Mouse (Mus musculus): ENCODE data around the gene Frmd5. TPM values are rescaled to one million over a fixed set of nuclear protein-coding genes. Genes with fewer than 3 reads are reported as not detected.

Frmd5 gene
- total RNA-seq, 1 experiment from 2014 or later, result not detected

DNA sequence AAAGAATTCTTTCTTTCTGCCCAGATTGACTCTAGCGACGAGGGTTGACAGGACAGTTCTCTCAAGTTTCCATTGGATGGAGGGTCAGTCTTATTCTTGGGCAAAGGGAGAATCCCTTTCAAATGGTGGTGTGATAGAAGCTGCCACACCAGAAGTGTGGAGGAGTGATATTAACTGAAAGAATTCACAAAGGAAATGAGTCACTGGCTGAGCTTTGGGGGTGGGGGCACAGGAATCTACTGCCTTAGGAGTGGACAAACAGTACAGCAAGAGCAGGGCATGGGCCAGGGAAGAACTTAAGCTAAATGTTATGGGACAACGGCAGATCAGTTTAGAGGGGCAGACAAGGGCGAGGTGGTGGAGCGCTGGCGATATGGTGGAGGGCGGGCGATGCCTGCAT lies 206.2 kb downstream of the Frmd5 start:
- no peak for ATAC-seq (ENCODE audit: extremely low read depth, insufficient number of reproducible peaks, low FRiP score, poor library complexity, severe bottlenecking)

- ATAC-seq (ENCODE audit: extremely low read depth, insufficient number of reproducible peaks, low FRiP score, poor library complexity, severe bottlenecking), result no peak
Observed at GRCm38 (mm10) chr2:121598249-121598648, 208.6 kb downstream of the Frmd5 start.

GRCm38 (mm10) chr2:121596621-121597020 lies 210.3 kb downstream of the Frmd5 start:
- no peak for ATAC-seq (ENCODE audit: extremely low read depth, insufficient number of reproducible peaks, low FRiP score, poor library complexity, severe bottlenecking)

DNA sequence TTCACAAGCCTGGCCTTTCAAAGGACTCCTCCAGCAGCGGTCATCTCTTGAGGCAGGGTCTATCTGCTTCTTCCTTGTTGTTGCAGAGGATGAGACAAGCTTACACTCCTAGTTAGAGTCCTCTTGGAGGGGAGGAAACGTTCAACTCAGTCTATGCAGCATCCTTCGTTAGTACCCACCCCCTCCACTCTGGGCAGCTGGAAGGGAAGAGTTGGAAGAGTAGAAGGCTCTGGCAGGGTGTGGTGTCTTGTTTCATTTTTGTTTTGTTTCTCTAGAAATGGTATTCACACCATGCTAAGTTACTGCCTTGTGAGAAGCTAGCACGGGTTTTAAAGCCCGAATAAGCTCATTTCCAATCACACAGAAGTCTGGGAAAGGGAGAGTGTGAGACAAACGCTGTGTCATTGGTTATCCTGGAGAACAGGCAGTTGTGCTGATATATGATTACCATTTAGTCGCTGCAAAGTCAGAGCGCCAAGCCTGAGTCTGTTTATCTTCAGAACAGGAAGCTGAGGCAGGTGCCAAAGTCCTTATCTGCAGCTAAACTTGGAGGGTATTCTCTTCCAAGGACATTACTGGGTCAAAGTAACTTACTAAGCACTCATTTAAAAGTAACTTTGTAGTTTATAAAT lies 212.1 kb downstream of the Frmd5 start:
- no peak for ATAC-seq (ENCODE audit: extremely low read depth, insufficient number of reproducible peaks, low FRiP score, poor library complexity, severe bottlenecking)

DNA sequence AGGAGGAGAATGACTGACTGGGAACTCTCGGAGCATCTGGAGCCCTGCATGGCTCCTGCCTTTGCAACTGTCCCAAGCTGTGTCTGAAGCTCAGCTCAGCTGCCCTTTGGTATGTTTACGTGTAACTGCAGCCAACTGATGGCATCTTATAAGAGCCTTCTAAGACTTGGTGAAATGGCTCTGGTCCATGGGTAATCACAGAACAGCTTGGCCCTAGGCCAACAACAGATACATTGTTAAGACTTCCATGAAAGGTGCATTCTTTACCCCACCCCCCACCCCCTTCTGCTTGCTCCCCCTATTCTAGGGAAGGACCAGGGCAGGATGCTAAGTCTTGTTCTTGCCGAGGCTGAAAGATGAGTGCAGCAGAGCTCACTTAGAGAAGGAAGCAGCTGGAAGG lies 212.8 kb downstream of the Frmd5 start:
- ATAC-seq (ENCODE audit: extremely low read depth, insufficient number of reproducible peaks, low FRiP score, poor library complexity, severe bottlenecking), result no peak

DNA sequence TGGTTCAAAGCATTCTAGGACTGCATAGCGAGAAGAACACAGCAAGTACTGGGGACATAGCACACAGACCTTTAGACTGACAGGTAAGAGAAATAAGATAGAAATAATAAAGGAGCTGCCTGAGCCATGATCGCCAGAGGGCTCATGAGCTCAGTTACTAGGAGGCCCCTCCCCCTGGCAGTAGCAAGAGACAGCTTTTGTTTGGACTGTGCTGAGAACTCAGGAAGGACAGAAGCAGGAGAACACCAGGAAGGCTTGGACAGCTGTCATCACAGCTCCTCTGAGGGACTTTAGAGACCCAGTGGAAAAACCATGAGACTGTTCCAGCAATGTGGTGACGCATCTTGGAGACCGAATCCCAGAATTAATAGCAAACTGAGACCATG lies 218.6 kb downstream of the Frmd5 start:
- ATAC-seq (ENCODE audit: extremely low read depth, insufficient number of reproducible peaks, low FRiP score, poor library complexity, severe bottlenecking), result no peak

DNA sequence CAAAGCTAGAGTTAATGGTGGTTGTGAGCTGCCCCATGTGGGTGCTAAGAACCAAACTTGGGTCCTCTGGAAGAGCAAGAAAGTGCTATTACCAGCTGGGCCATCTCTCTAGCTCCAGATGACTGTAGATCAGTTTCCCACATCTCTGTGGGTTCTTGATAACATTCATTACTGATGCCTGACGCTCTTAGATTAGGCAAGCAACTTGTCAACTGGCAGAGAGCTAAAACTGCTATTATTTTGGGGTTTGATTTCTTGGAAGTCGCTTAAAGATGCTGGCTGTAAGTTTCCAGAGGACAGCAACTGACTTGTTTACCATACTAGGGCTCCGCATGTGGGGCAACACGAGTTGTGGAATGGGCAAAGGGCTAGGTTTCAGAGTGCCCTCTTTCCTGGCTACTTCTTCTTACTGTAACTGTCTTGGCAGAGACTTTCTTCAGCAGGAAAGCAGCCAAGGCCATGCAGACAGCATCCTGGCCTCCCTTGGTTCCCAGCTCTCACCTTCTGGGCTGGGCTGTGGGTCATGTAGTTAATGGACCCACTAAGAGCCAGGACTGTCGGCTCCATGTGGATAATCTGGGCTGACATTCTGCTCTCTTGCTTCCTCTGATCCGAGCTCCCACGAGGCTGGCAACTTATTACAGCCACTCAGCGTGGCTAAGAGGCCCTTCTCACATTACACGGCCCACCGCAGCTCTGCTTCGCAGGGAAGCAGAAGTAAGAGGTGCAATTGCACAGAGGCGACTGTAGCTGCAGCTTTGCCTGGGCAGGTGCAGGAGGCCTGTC lies 219.2 kb downstream of the Frmd5 start:
- no peak for ATAC-seq (ENCODE audit: extremely low read depth, insufficient number of reproducible peaks, low FRiP score, poor library complexity, severe bottlenecking)

GRCm38 (mm10) chr2:121584705-121585104 lies 222.2 kb downstream of the Frmd5 start:
- no peak for ATAC-seq (ENCODE audit: extremely low read depth, insufficient number of reproducible peaks, low FRiP score, poor library complexity, severe bottlenecking)

- ATAC-seq (ENCODE audit: extremely low read depth, insufficient number of reproducible peaks, low FRiP score, poor library complexity, severe bottlenecking), result no peak
Observed at GRCm38 (mm10) chr2:121583468-121584116, 223.3 kb downstream of the Frmd5 start.

DNA sequence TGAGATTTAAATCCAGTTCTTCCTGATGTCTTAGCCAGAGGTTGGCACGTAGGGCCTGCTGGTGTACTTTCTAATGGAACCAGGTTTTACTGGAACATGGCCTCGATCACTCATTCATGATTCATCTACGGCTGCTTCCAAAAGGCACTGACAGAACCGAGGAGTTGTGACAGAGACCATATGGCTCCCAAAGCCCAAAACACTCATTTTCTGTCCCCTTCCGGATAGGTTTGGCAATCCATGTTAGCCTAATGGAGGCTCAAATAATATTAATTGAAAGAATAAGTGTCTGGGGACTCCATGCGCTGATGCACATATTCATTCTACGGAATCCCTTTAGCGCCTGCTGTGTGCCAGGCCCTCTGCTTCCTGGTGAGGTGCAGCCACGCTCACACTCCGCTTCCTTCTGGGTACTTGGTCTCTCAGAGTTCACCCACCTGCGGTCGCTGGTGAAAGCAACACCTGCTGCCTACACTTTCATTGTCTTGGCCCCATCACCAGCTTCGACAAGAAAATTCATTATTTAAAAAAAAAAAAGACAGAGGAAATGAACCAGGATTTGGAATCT lies 224.0 kb downstream of the Frmd5 start:
- no peak for ATAC-seq (ENCODE audit: extremely low read depth, insufficient number of reproducible peaks, low FRiP score, poor library complexity, severe bottlenecking)

GRCm38 (mm10) chr2:121575741-121576201 lies 231.1 kb downstream of the Frmd5 start:
- no peak for ATAC-seq (ENCODE audit: extremely low read depth, insufficient number of reproducible peaks, low FRiP score, poor library complexity, severe bottlenecking)

GRCm38 (mm10) chr2:121574066-121574630 lies 232.7 kb downstream of the Frmd5 start:
- no peak for ATAC-seq (ENCODE audit: extremely low read depth, insufficient number of reproducible peaks, low FRiP score, poor library complexity, severe bottlenecking)

GRCm38 (mm10) chr2:121571780-121572179 lies 235.1 kb downstream of the Frmd5 start:
- peak; percentile 69; the same call in 1 of the 2 replicates for ATAC-seq (ENCODE audit: extremely low read depth, insufficient number of reproducible peaks, low FRiP score, poor library complexity, severe bottlenecking)

- no peak for ATAC-seq (ENCODE audit: extremely low read depth, insufficient number of reproducible peaks, low FRiP score, poor library complexity, severe bottlenecking)
Observed at GRCm38 (mm10) chr2:121570999-121571655, 235.8 kb downstream of the Frmd5 start.

- no peak for ATAC-seq (ENCODE audit: extremely low read depth, insufficient number of reproducible peaks, low FRiP score, poor library complexity, severe bottlenecking)
Observed at GRCm38 (mm10) chr2:121570049-121570448, 236.8 kb downstream of the Frmd5 start.

DNA sequence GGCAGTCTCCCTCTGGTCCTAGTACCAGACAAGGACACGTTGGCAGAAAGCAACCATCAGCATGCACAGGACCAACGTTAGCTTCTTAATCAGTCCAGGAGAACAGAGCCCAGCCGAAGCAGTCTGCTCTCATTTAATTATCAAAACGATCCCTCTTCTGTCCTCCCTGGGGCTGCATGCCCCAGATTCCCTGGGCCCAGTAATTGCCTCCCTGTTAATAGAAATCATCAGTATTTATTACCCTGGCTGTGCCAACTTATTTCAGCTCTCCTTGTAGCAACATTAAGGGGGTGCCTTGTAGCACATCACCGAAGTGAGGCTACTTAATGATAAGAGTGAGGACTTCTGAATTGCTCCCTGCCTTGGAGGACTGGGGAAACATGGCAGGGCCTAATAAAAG lies 241.0 kb downstream of the Frmd5 start:
- ATAC-seq (ENCODE audit: extremely low read depth, insufficient number of reproducible peaks, low FRiP score, poor library complexity, severe bottlenecking), result no peak

DNA sequence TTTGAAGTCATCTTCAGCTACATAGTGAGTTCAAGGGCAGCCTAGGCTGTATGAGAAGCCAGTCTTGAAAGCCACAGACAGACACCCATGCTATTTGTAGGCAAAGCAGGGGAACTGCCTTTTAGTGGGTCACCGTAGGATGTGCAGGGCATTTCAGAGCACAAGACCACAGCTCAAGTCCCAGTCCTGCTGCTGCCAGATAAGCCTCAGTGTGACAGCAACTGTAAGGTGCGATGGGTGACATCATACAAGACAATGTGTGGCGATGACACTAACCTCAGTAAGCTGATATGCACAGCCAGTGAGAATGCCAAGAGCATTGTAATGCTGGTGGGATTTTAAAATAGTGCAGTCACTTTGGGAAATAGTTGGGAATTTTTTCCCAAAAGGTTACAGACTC lies 243.8 kb downstream of the Frmd5 start:
- ATAC-seq (ENCODE audit: extremely low read depth, insufficient number of reproducible peaks, low FRiP score, poor library complexity, severe bottlenecking), result no peak

GRCm38 (mm10) chr2:121551271-121551670 lies 255.6 kb downstream of the Frmd5 start:
- ATAC-seq (ENCODE audit: extremely low read depth, insufficient number of reproducible peaks, low FRiP score, poor library complexity, severe bottlenecking), result no peak

GRCm38 (mm10) chr2:121549630-121550029 lies 257.3 kb downstream of the Frmd5 start:
- ATAC-seq (ENCODE audit: extremely low read depth, insufficient number of reproducible peaks, low FRiP score, poor library complexity, severe bottlenecking), result no peak

All from neutrophil, adult 5-6 weeks (primary cell).